Mouse (Mus musculus): ENCODE measurements at regions not wholly inside any gene's neighbourhood (a gene's known extent, or its start where the extent isn't known, plus 50 kb on each side); places are given as distances from the start of the nearest gene placed in this dataset.

DNA sequence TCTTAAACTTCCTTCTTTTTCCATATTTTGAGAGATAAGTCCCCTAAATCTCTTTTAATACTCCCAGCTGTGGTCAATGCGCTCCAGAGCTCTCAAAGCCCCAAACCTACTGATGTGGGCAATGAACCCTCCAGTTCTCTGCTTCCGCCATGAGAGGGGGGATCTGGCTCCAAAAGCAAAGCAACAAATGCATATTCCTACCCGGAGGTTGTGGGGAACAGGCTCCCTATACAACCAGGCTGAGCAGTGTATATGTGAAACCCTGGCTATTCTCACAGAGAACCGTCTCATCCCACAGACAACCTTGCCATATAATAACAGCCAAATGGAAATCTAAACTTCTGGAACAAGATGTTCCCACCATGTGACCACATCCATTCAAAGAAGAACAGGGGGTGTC, 330.4 kb downstream of the Tns1 start:
- no peak for DNase-seq (ENCODE audit: low read depth, low spot score)
- Histone ChIP-seq H3K4me1 (ENCODE audit: control insufficient read depth in 1 of 2, insufficient read depth in 2 of 2, low read length in 2 of 2) (no peaks in the 10 kb centered on the region), H3K27me3 (ENCODE audit: control insufficient read depth in 1 of 2, insufficient read depth in 2 of 2, low read length in 2 of 2) (no peaks in the 10 kb centered on the region), H3K4me3 (ENCODE audit: control insufficient read depth in 1 of 2, insufficient read depth in 1 of 2, low read depth in 2 of 2, low read length in 2 of 2) (no peak overlapping the region), H3K9me3 (replicated peaks; ENCODE audit: insufficient read depth, low read length) (no peaks in the 10 kb centered on the region), H3K9ac (ENCODE audit: control insufficient read depth, low read depth, low read length, poor library complexity, severe bottlenecking) (no peak overlapping the region), H3K79me2 (ENCODE audit: control insufficient read depth, insufficient read depth, low read length, poor library complexity) (no peaks in the 10 kb centered on the region), H3K36me3 (ENCODE audit: control insufficient read depth in 1 of 2, insufficient read depth in 2 of 2, low read length in 2 of 2) (no peaks in the 10 kb centered on the region), H3K27ac (ENCODE audit: control insufficient read depth, low read depth, low read length) (no peak overlapping the region)
- TF ChIP-seq TBP (IDR thresholded peaks at IDR 0.05; ENCODE audit: low read depth, low read length) (no peak), USF1 (IDR thresholded peaks at IDR 0.05; ENCODE audit: low read depth, low read length) (no peak), MYB (IDR thresholded peaks at IDR 0.05; ENCODE audit: low read depth, low read length) (no peak), POLR2AphosphoS2 (IDR thresholded peaks at IDR 0.05; ENCODE audit: low read length) (no peak), POLR2AphosphoS5 (IDR thresholded peaks at IDR 0.05; ENCODE audit: borderline replicate concordance, low read depth, low read length) (no peak), USF2 (IDR thresholded peaks at IDR 0.05; ENCODE audit: borderline replicate concordance in 1 of 2, insufficient read depth in 1 of 2, low read depth in 1 of 2, low read length in 2 of 2) (no peak), ETS1 (IDR thresholded peaks at IDR 0.05; ENCODE audit: low read depth, low read length) (no peak), SMC3 (IDR thresholded peaks at IDR 0.05; ENCODE audit: low read depth, low read length) (no peak), MAZ (IDR thresholded peaks at IDR 0.05; ENCODE audit: low read depth, low read length) (no peak), UBTF (IDR thresholded peaks at IDR 0.05; ENCODE audit: borderline replicate concordance, insufficient read depth, low read depth, low read length) (no peak), MEF2A (IDR thresholded peaks at IDR 0.05; ENCODE audit: extremely low read depth, insufficient replicate concordance, low read depth, low read length, poor library complexity, severe bottlenecking) (no peak), ZC3H11A (IDR thresholded peaks at IDR 0.05; ENCODE audit: low read depth, low read length) (no peak), E2F4 (IDR thresholded peaks at IDR 0.05; ENCODE audit: borderline replicate concordance, low read depth, low read length) (no peak), HCFC1 (IDR thresholded peaks at IDR 0.05; ENCODE audit: low read depth, low read length) (no peak), CHD2 (IDR thresholded peaks at IDR 0.05; ENCODE audit: low read length) (no peak), MYC (IDR thresholded peaks at IDR 0.05; ENCODE audit: low read depth, low read length) (no peak), KAT2A (conservative IDR thresholded peaks at IDR 0.05; ENCODE audit: low read depth, low read length) (no peak)

DNA sequence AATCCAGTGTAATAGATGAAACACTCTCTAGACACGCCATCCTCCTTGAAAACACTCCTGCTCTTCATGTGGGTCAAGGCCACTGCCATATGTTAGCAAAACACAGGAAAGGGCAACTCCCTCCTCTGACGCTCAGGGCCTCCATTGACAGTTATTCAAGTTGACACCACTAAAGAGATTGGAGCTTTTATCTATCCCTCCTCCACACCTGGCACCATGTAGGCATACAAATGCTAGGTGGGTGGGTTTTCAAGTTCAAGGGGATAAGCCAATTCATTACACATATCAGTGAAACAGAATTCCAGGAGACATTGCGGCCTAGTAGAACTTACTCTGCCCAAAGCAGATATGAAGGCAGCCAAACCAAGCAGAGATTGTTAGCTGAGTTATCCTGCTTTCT, 331.0 kb downstream of the Tns1 start:
- H3K27me3 ChIP-seq (ENCODE audit: control insufficient read depth in 1 of 2, insufficient read depth in 2 of 2, low read length in 2 of 2) = no peaks in the 10 kb centered on the region
- DNase-seq (ENCODE audit: low read depth, low spot score) = no peak
- no peaks in the 10 kb centered on the region for H3K9me3 ChIP-seq (replicated peaks; ENCODE audit: insufficient read depth, low read length)
- no peak overlapping the region for H3K9ac ChIP-seq (ENCODE audit: control insufficient read depth, low read depth, low read length, poor library complexity, severe bottlenecking)
- no peak overlapping the region for H3K27ac ChIP-seq (ENCODE audit: control insufficient read depth, low read depth, low read length)
- H3K79me2 ChIP-seq (ENCODE audit: control insufficient read depth, insufficient read depth, low read length, poor library complexity) = no peaks in the 10 kb centered on the region
- no peak overlapping the region for H3K4me3 ChIP-seq (ENCODE audit: control insufficient read depth in 1 of 2, insufficient read depth in 1 of 2, low read depth in 2 of 2, low read length in 2 of 2)
- H3K36me3 ChIP-seq (ENCODE audit: control insufficient read depth in 1 of 2, insufficient read depth in 2 of 2, low read length in 2 of 2) = no peaks in the 10 kb centered on the region
- no peak for TF ChIP-seq TCF12 (IDR thresholded peaks at IDR 0.05; ENCODE audit: low read depth, low read length)
- TF ChIP-seq E2F4 (IDR thresholded peaks at IDR 0.05; ENCODE audit: borderline replicate concordance, low read depth, low read length) = no peak
- no peak for TF ChIP-seq USF2 (IDR thresholded peaks at IDR 0.05; ENCODE audit: borderline replicate concordance in 1 of 2, insufficient read depth in 1 of 2, low read depth in 1 of 2, low read length in 2 of 2)
- no peak for TF ChIP-seq GATA1 (IDR thresholded peaks at IDR 0.05; ENCODE audit: low read depth, low read length)
- TF ChIP-seq NRF1 (IDR thresholded peaks at IDR 0.05; ENCODE audit: insufficient read depth, low read depth, low read length, poor library complexity, severe bottlenecking) = no peak
- TF ChIP-seq MAX (IDR thresholded peaks at IDR 0.05; ENCODE audit: low read length) = no peak
- no peak for TF ChIP-seq UBTF (IDR thresholded peaks at IDR 0.05; ENCODE audit: borderline replicate concordance, insufficient read depth, low read depth, low read length)
- no peak for TF ChIP-seq SIN3A (IDR thresholded peaks at IDR 0.05; ENCODE audit: low read length)
- no peak for TF ChIP-seq JUND (IDR thresholded peaks at IDR 0.05; ENCODE audit: low read depth, low read length)
- TF ChIP-seq TBP (IDR thresholded peaks at IDR 0.05; ENCODE audit: low read depth, low read length) = no peak
- no peak for TF ChIP-seq ZMIZ1 (IDR thresholded peaks at IDR 0.05; ENCODE audit: low read depth, low read length)
- no peak for TF ChIP-seq ZC3H11A (IDR thresholded peaks at IDR 0.05; ENCODE audit: low read depth, low read length)
- no peak for TF ChIP-seq ZNF384 (IDR thresholded peaks at IDR 0.05; ENCODE audit: low read depth, low read length)
- no peaks in the 10 kb centered on the region for H3K4me1 ChIP-seq (ENCODE audit: control insufficient read depth in 1 of 2, insufficient read depth in 2 of 2, low read length in 2 of 2)
